Mouse (Mus musculus): Measurements from ENCODE around the gene Cacna2d3.

The Cacna2d3 gene

DNA sequence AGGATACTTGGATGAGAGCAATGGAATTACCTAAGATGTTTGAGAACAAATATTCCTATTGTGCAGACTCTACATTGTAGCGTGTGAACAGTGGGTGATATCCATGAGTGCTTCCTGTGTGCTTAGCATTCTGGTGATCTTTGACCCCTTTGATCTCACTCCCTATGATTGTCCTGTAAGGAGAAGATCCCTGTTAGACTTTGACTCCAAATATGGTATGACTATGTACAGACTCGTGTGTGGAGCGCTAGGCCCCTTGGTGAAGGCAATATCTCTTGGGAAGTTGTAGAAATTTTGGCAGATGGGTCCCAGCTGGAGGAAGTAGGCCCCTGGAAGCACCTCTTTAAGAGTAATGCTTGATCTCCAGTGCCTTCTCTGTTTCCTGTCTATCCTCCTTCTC lies 829.1 kb downstream of the Cacna2d3 start:
- no peak for DNase-seq

DNA sequence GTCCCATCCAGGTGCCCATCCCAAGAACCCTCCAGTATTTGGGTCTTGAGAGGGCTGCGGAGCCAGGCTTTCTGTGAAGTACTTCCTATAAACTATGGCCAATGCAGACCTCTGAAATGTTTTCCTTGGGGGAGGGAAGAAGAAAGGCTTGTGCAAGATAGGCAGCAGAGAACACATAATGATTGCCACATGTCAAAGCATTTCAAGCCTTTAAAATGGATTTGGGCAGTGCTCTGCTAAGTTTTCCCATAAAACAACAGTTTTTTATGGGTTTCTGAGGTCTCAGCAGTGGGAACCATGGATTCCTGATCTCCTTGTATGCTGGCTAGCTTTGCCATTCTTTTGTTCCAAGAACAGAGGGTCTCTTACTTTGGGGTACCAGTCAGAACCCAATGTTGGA lies 834.3 kb downstream of the Cacna2d3 start:
- no peak for DNase-seq

DNA sequence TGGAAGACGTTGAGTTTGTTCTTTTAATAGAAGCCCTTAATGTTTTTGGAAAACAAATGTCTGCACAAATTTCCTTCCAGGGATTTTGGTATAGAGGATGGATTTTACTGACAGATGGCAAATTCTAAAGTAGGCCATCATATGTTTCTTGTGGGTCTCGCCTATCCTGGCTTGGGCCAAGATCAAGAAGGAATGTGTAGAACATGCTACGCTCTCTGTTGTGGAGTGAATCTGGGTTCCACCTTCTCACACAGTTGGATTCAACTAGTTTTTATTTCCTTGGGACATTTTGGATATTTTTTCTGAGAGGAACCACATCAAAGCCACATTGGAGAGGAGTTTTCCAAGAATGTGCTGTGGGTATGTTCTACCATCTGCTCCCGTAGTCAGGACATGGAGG lies 835.0 kb downstream of the Cacna2d3 start:
- no peak for DNase-seq

- no peak for DNase-seq
Observed at GRCm38 (mm10) chr14:28870983-28871382, 850.7 kb downstream of the Cacna2d3 start.

DNA sequence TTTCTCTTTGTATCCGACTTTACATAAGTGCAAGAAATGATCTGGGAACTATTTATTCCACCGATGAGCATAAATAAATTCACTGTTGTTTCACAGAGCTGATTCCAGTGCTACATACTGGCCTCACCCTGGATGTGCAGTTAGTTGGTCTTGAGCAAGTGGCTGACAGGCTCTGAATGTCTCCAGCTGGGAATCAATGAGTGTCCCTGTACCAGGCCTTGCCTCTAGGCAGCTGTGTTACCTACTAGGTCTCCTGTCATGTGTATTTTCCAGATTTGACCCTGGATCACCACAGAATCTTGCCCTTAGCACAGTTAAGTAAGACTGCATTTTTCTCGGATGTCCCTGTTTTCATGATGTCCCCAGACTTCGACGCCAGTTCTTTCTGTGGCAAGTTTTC lies 851.3 kb downstream of the Cacna2d3 start:
- no peak for DNase-seq

DNA sequence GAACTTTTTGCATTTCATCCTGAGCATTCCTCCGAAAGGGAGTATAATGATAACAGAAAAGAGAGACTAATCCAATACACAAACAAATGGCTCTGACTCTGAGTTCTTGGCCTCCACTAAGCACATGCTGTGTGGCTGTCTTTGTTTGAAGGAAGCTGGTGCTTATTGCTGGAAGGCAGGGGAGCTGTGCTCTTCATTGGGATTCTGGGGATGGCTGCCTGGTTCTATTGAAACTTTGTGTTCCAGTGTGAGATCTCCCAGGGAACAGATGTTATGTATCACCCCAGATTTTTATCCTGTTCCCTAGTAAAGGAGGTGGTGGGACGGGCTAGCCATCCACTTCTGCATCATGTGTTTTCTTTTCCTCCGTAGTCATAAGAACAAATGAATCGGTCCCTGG lies 856.7 kb downstream of the Cacna2d3 start:
- DNase-seq: no peak

DNA sequence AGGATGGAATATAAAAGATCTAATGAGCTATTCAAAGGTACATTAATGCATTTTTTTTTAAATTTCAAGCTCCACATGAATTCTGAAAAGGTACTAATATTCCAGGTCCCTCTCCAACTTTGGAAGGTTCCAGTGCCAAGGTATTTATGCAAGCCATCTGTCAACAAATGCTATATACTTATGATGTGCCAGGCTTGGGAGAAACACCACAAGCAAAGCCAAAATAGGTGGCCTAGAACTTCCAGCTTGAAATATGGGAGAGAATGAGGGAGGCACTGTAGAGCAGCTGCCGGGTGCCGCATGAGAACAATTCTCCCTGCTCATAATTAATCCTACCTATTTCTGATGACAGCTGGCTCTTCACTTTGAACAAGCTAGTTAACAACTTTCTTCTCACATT lies 860.5 kb downstream of the Cacna2d3 start:
- DNase-seq: no peak
